Mouse (Mus musculus) urinary bladder, postnatal 14 days (tissue): ENCODE data around the gene Krt2.

ENCODE experiments used
- DNase-seq: peaks from one replicate; pipeline ENCODE4 v3.0.0; 2021; ENCODE audit warnings: low spot score

Gene Krt2

GRCm38 (mm10) chr15:101772080-101772710 is 45.8 kb downstream of the Krt2 start:
- DNase-seq = peak; percentile 56

- peak; percentile 59 for DNase-seq
These were observed 47.7 kb downstream of the Krt2 start for GRCm38 (mm10) chr15:101770226-101770625.
